Mouse (Mus musculus): Measurements from ENCODE around the gene Cd300ld3. TPM values are rescaled to one million over a fixed set of nuclear protein-coding genes. Genes with fewer than 3 reads are reported as not detected.

Cd300ld3 gene
- polyA plus RNA-seq, 1 experiment from 2014 or later, result not detected

GRCm38 (mm10) chr11:115078680-115079079 lies 30.5 kb upstream of the Cd300ld3 start:
- 53% methylated on average over 5 of the region's 5 CpGs for WGBS (ENCODE audit: insufficient replicate concordance)

GRCm38 (mm10) chr11:115077436-115077835 lies 29.2 kb upstream of the Cd300ld3 start:
- H3K36me3 ChIP-seq (replicated peaks), result no peaks in the 10 kb centered on the region
- H3K4me2 ChIP-seq, result no peak overlapping the region
- H3K27me3 ChIP-seq, result no peaks in the 10 kb centered on the region
- H3K9ac ChIP-seq, result no peak overlapping the region
- no peaks in the 10 kb centered on the region for H3K9me3 ChIP-seq (replicated peaks)
- ATAC-seq (ENCODE audit: insufficient read depth), result no peak
- no peak overlapping the region for H3K4me3 ChIP-seq (replicated peaks)
- no peak overlapping the region for H3K27ac ChIP-seq (replicated peaks)
- WGBS (ENCODE audit: insufficient replicate concordance), result 65% methylated on average over 1 of the region's 1 CpGs
- H3K4me1 ChIP-seq (replicated peaks), result 0 out of 2 replicates have a peak, but pooled peaks cover 16% of the 10 kb centered on the region

More at GRCm38 (mm10) chr11:115078680-115079079, 30.5 kb upstream of the Cd300ld3 start:
- H3K27me3 ChIP-seq, result peaks cover 2% of the 10 kb centered on the region
- H3K27ac ChIP-seq (replicated peaks), result no peak overlapping the region
- H3K36me3 ChIP-seq (replicated peaks), result no peaks in the 10 kb centered on the region
- H3K4me2 ChIP-seq, result no peak overlapping the region
- 0 out of 2 replicates have a peak, but pooled peaks cover 16% of the 10 kb centered on the region for H3K4me1 ChIP-seq (replicated peaks)
- no peaks in the 10 kb centered on the region for H3K9me3 ChIP-seq (replicated peaks)
- H3K4me3 ChIP-seq (replicated peaks), result no peak overlapping the region
- ATAC-seq (ENCODE audit: insufficient read depth), result no peak
- H3K9ac ChIP-seq, result no peak overlapping the region

- 18% methylated on average over 5 of the region's 5 CpGs for WGBS (ENCODE audit: insufficient replicate concordance)
- Histone ChIP-seq H3K4me1 (replicated peaks) (0 out of 2 replicates have a peak, but pooled peaks cover 24% of the 10 kb centered on the region), H3K36me3 (replicated peaks) (no peaks in the 10 kb centered on the region), H3K27me3 (no peaks in the 10 kb centered on the region), H3K27ac (replicated peaks) (peak overlapping the region; percentile 67; the same call in 1 of the 2 replicates), H3K9ac (no peak overlapping the region), H3K9me3 (replicated peaks) (no peaks in the 10 kb centered on the region), H3K4me2 (peak overlapping the region; percentile 2; the same call in 1 of the 2 replicates), H3K4me3 (replicated peaks) (no peak overlapping the region)
- ATAC-seq (ENCODE audit: insufficient read depth), result no peak; the same call in 1 of the 2 replicates
These were observed 27.6 kb upstream of the Cd300ld3 start for GRCm38 (mm10) chr11:115075859-115076258.

GRCm38 (mm10) chr11:115075407-115075806 lies 27.2 kb upstream of the Cd300ld3 start:
- Histone ChIP-seq H3K27me3 (no peaks in the 10 kb centered on the region), H3K4me2 (0 out of 2 replicates have a peak overlapping the region, but pooled peaks have one; percentile 7), H3K27ac (replicated peaks) (peak overlapping the region; percentile 67), H3K4me1 (replicated peaks) (0 out of 2 replicates have a peak, but pooled peaks cover 24% of the 10 kb centered on the region), H3K9ac (no peak overlapping the region), H3K9me3 (replicated peaks) (no peaks in the 10 kb centered on the region), H3K4me3 (replicated peaks) (no peak overlapping the region), H3K36me3 (replicated peaks) (no peaks in the 10 kb centered on the region)
- ATAC-seq (ENCODE audit: insufficient read depth), result peak; percentile 54
- WGBS (ENCODE audit: insufficient replicate concordance), result 15% methylated on average over 7 of the region's 7 CpGs

- Histone ChIP-seq H3K4me1 (replicated peaks) (0 out of 2 replicates have a peak, but pooled peaks cover 17% of the 10 kb centered on the region), H3K27me3 (no peaks in the 10 kb centered on the region), H3K4me2 (no peak overlapping the region), H3K9ac (no peak overlapping the region), H3K4me3 (replicated peaks) (no peak overlapping the region), H3K36me3 (replicated peaks) (no peaks in the 10 kb centered on the region), H3K9me3 (replicated peaks) (no peaks in the 10 kb centered on the region), H3K27ac (replicated peaks) (no peak overlapping the region)
- no peak for ATAC-seq (ENCODE audit: insufficient read depth)
- 60% methylated on average over 5 of the region's 5 CpGs for WGBS (ENCODE audit: insufficient replicate concordance)
These were observed 24.8 kb upstream of the Cd300ld3 start for GRCm38 (mm10) chr11:115073002-115073401.

GRCm38 (mm10) chr11:115071631-115072294 lies 23.6 kb upstream of the Cd300ld3 start:
- H3K27me3 ChIP-seq, result no peaks in the 10 kb centered on the region
- H3K4me1 ChIP-seq (replicated peaks), result 0 out of 2 replicates have a peak, but pooled peaks cover 17% of the 10 kb centered on the region
- no peak overlapping the region for H3K4me3 ChIP-seq (replicated peaks)
- H3K9me3 ChIP-seq (replicated peaks), result no peaks in the 10 kb centered on the region
- H3K4me2 ChIP-seq, result peak overlapping the region; percentile 13; the same call in 1 of the 2 replicates
- H3K36me3 ChIP-seq (replicated peaks), result no peaks in the 10 kb centered on the region
- H3K27ac ChIP-seq (replicated peaks), result no peak overlapping the region
- no peak overlapping the region for H3K9ac ChIP-seq
- no peak for ATAC-seq (ENCODE audit: insufficient read depth)
- WGBS (ENCODE audit: insufficient replicate concordance), result 12% methylated on average over 14 of the region's 14 CpGs

GRCm38 (mm10) chr11:115071015-115071551 lies 22.9 kb upstream of the Cd300ld3 start:
- Histone ChIP-seq H3K9me3 (replicated peaks) (no peaks in the 10 kb centered on the region), H3K4me3 (replicated peaks) (no peak overlapping the region), H3K36me3 (replicated peaks) (no peaks in the 10 kb centered on the region), H3K9ac (no peak overlapping the region), H3K4me2 (no peak overlapping the region), H3K27me3 (no peaks in the 10 kb centered on the region), H3K27ac (replicated peaks) (no peak overlapping the region), H3K4me1 (replicated peaks) (0 out of 2 replicates have a peak, but pooled peaks cover 15% of the 10 kb centered on the region)
- 10% methylated on average over 9 of the region's 9 CpGs for WGBS (ENCODE audit: insufficient replicate concordance)
- no peak for ATAC-seq (ENCODE audit: insufficient read depth)

GRCm38 (mm10) chr11:115066768-115067167 lies 18.6 kb upstream of the Cd300ld3 start:
- 36% methylated on average over 6 of the region's 6 CpGs for WGBS (ENCODE audit: insufficient replicate concordance)
- 0 out of 2 replicates have a peak, but pooled peaks cover 7% of the 10 kb centered on the region for H3K4me1 ChIP-seq (replicated peaks)
- no peak for ATAC-seq (ENCODE audit: insufficient read depth)
- no peak overlapping the region for H3K4me3 ChIP-seq (replicated peaks)
- no peaks in the 10 kb centered on the region for H3K36me3 ChIP-seq (replicated peaks)
- no peaks in the 10 kb centered on the region for H3K27me3 ChIP-seq
- no peak overlapping the region for H3K9ac ChIP-seq
- H3K9me3 ChIP-seq (replicated peaks), result no peaks in the 10 kb centered on the region
- H3K4me2 ChIP-seq, result no peak overlapping the region
- no peak overlapping the region for H3K27ac ChIP-seq (replicated peaks)

- no peak for ATAC-seq (ENCODE audit: insufficient read depth)
- no peak within 1 kb of the TSS for H3K9ac ChIP-seq
- WGBS (ENCODE audit: insufficient replicate concordance), result 10% methylated on average over 5 of the region's 5 CpGs
- no peaks in the 10 kb centered on the region for H3K36me3 ChIP-seq (replicated peaks)
- no peak within 1 kb of the TSS for H3K4me2 ChIP-seq
- no peak within 1 kb of the TSS for H3K4me3 ChIP-seq (replicated peaks)
- H3K4me1 ChIP-seq (replicated peaks), result no peaks in the 10 kb centered on the region
- H3K27ac ChIP-seq (replicated peaks), result no peak within 1 kb of the TSS
- no peaks in the 10 kb centered on the region for H3K9me3 ChIP-seq (replicated peaks)
- no peaks in the 10 kb centered on the region for H3K27me3 ChIP-seq
These were observed 13.9 kb upstream of the Cd300ld3 start, which contains the start of gene Cd300e for GRCm38 (mm10) chr11:115062077-115062476. Gene Cd300e (minus strand): TSS chr11:115062177.

GRCm38 (mm10) chr11:115059797-115060196 lies 11.6 kb upstream of the Cd300ld3 start:
- no peak for ATAC-seq (ENCODE audit: insufficient read depth)
- no peaks in the 10 kb centered on the region; the same call in 1 of the 2 replicates for H3K27me3 ChIP-seq
- no peak overlapping the region for H3K4me2 ChIP-seq
- 33% methylated on average over 2 of the region's 2 CpGs for WGBS (ENCODE audit: insufficient replicate concordance)
- no peak overlapping the region for H3K9ac ChIP-seq
- H3K4me3 ChIP-seq (replicated peaks), result no peak overlapping the region
- no peaks in the 10 kb centered on the region for H3K4me1 ChIP-seq (replicated peaks)
- H3K9me3 ChIP-seq (replicated peaks), result no peaks in the 10 kb centered on the region
- H3K36me3 ChIP-seq (replicated peaks), result no peaks in the 10 kb centered on the region
- no peak overlapping the region for H3K27ac ChIP-seq (replicated peaks)

- 42% methylated on average over 4 of the region's 4 CpGs for WGBS (ENCODE audit: insufficient replicate concordance)
- Histone ChIP-seq H3K9me3 (replicated peaks) (no peaks in the 10 kb centered on the region), H3K4me2 (no peak overlapping the region), H3K4me3 (replicated peaks) (no peak overlapping the region), H3K9ac (no peak overlapping the region), H3K4me1 (replicated peaks) (no peaks in the 10 kb centered on the region), H3K36me3 (replicated peaks) (no peaks in the 10 kb centered on the region), H3K27me3 (no peaks in the 10 kb centered on the region; the same call in 1 of the 2 replicates), H3K27ac (replicated peaks) (no peak overlapping the region)
- ATAC-seq (ENCODE audit: insufficient read depth), result no peak
These were observed 10.5 kb upstream of the Cd300ld3 start for GRCm38 (mm10) chr11:115058701-115059100.

Data from liver, embryonic 15.5 days (tissue).